Mouse (Mus musculus) NIH3T3 (cell line): ENCODE measurements around the gene Mpp4.

Source experiments
- DNase-seq: peaks from one replicate; pipeline ENCODE4 v3.0.0-alpha.2; 2012; ENCODE audit warnings: low read depth

The Mpp4 gene

GRCm38 (mm10) chr1:59167654-59168425 is 4.7 kb upstream of the Mpp4 start:
- DNase-seq: no peak

DNA sequence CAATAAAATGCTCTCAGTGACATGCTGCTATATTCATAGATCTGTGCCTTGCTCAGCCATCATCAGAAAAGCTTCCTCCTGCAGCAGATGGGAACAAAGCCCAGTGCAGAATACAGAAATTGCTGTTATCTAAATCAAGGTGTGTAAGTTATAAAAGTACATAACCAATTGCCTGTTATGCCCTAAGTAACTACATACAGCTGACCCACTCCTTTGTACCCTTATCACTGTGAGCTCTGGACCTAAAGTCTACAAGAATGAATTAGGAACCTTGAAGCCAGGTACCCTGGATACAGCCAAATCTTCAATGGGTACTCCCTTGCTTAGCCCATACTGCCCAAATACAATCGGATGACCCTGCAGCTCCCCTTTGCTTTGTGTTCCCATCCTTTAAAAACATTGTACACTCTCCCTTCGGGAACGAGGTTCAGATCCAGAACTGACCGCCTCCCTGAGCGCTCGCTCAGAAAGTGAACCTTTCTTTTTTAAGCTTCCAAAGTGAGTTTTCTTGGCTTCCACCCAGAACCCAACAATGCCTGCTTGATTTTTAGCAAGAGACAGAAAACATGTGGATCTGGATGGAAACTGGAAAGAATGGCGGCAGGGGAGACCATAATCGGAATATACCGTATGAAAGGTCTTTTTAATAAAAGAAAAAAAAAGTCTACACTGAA is 3.2 kb upstream of the Mpp4 start:
- DNase-seq: no peak

DNA sequence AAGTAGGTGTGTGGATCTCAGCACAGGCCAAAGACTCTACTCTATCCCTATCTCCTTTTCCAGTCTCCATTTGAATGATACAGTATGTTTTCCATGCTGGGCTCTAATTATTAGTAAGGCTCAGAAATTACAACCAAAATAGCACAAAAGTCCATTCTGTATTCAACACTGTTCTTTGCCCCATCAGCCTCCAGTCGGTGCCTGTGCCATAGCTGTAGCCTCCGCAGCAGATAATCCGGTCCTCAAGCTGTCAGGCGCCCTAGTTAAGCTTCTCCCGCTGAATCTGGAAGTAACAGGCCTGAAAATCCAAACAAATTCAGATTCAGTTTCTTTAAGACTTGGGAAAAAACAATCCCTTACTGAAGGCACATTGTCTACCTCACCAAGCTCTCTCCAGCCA is 729 bp upstream of the Mpp4 start:
- DNase-seq: no peak

DNA sequence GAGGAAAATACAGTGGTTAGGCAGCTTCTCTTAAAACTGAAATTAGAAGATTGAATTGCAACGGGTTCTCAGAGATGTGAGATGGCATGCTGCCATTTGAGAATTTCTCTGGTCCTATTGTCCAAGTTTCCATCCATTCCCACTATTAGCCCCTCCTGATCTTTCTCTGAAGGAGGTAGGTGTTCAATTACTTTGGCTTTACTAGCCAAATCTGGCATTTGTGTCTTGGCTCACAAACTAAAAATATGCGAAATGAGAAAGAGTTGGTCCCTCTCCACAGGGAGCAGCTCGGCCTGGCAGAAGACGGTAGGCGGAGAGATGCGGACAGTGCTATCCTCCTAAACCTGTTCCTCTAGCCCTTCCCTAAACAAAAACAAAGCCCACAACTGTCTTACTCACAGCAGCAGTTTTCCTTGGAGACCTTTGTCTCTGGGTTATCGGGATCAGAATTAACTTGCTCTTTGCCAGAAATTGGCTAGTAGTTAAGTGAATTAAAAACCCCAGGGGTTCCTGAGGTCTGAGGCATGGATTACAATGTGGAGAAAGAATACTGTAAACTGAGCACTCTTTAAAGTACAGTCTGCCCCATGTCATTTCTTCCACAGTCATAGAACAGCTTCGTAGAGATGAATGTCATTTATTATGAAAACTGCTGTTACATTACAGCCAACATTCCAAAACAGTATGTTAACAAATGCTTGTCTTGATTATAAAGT is 722 bp downstream of the Mpp4 start:
- peak; percentile 14 for DNase-seq

- DNase-seq: no peak
Observed at GRCm38 (mm10) chr1:59161396-59161795, 1.8 kb downstream of the Mpp4 start.

DNA sequence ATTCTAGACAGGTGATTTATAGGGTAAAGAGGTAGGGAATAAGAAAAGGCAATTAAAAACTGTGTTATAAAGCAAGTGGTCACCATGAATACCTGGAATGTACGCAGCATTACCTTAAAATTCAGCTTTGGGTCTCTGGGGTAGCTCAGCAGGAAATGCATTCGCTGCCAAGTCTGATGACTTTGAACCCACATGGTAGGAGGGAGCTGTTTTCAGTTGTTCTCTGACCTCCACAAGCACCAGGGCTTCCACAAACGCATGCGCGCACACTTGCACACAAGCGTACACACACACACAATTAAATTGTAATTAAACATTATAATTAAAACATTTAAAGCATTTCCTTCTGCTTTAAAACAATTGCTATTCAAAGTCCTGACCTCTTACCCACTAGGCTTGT is 2.3 kb downstream of the Mpp4 start:
- DNase-seq: no peak

DNA sequence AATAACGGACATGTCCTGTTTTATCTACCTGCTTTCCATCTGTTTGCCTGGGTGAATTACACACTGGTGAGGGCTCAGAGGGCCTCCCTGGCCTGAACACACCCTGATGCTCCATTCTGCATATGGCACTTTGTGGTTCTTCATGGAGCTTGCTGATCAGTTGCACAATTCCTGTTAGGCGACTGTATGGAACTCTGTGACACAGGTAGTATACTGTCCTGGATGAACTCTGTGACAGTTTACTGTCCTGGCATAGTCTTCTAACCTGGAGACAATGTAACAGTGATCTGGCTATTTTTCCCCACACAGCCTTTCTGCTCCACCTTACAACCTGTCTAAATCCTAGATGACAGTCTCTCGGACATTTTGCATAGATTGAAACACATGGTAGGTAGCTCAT is 4.1 kb downstream of the Mpp4 start:
- no peak for DNase-seq

DNA sequence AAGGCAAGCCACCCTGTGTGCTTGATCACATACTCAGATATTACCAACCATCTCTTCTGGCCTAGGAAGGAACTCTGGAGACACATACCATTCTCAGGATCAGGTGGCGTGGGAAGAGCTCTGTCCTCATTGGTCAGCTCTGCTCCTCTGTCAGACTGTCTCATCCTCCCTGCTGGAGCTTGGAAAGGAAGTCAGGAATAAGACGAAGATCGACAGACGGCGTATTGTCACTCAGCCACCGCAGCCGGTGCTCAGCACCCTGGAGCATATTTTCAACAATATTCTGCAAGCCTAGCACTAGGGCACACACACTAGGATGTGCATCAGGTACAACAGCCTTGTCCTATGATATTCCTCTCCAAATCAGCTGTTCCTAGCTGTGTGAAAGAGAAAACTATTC is 4.7 kb downstream of the Mpp4 start:
- DNase-seq: no peak

- DNase-seq: no peak
Observed at GRCm38 (mm10) chr1:59157846-59158245, 5.3 kb downstream of the Mpp4 start.

- DNase-seq: no peak
Observed at GRCm38 (mm10) chr1:59152346-59152745, 10.8 kb downstream of the Mpp4 start.

DNA sequence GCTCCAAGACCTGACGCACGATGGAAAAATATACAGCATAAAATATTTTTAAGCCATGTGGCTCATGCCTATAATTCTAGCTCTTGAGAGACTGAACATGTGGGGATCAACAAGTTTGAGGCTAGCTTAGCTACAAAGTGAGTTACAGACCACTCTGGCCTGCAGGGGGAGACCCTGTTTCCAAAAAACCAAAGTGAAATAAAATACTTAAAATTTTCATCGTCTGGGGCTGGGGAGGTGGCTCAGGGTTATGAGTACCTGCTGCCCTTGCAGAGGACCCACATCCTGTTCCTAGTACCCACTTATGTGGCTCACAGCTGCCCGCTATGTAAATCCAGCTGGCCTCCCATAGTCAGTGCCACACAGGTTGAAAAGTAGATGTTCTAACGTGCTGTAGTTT is 12.6 kb downstream of the Mpp4 start:
- DNase-seq: no peak

GRCm38 (mm10) chr1:59144543-59144942 is 18.6 kb downstream of the Mpp4 start:
- peak; percentile 48 for DNase-seq

DNA sequence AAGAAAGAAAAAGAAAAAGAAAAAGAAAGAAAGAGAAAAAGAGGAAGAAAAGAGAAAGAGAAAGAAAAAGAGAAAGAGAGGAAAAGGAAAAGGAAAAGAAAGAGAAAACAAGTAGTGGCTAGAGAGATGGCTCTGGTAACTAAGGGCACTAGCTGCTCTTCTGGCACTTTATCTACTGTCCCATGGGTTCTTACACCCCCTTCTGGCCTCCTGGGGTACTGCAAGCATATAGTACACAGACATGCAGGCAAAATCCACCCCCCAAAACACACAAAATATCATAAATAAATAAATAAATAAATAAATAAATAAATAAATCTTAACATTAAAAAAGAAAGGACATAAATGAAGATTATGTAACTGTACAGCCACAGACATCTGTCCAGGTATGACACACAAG is 20.4 kb downstream of the Mpp4 start:
- peak; percentile 83 for DNase-seq

DNA sequence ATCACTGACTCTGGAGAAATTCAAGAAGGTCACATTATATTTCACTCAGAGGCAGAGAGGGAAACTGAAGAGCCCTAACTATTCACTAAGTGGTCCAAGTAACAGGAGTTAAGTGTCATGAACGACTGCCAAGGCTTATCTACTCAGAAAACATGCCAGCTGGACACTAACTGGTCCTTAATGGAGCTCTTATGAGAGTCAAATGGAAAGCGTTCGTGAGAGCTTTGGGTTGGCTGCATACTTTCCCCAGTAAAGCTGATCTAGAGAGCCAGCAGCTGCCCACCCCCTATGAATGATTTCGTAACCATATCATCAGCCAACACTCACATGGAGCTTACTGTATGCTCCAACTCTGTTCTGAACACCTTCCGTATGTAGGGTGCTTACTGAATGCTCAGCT is 28.8 kb downstream of the Mpp4 start:
- DNase-seq: peak; percentile 28

GRCm38 (mm10) chr1:59128879-59129278 is 34.3 kb downstream of the Mpp4 start:
- no peak for DNase-seq

DNA sequence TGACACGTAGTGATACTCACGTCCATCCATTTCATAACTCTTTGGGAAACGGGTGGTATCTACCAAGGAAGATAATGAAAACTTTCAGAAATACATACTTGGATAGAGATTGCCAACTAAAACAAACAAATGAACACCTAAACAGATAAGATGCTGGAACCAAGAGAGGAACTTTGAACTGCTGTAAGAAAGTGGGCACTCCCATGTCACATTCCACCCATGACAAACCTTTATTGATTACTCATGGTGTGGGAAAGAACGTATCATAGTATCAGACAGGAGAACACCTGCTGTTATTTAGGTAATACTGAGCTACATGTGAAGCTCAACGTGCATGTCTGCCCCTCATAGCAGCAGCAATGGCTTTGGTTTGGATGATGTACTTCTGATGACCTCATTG is 37.6 kb downstream of the Mpp4 start:
- DNase-seq: no peak

DNA sequence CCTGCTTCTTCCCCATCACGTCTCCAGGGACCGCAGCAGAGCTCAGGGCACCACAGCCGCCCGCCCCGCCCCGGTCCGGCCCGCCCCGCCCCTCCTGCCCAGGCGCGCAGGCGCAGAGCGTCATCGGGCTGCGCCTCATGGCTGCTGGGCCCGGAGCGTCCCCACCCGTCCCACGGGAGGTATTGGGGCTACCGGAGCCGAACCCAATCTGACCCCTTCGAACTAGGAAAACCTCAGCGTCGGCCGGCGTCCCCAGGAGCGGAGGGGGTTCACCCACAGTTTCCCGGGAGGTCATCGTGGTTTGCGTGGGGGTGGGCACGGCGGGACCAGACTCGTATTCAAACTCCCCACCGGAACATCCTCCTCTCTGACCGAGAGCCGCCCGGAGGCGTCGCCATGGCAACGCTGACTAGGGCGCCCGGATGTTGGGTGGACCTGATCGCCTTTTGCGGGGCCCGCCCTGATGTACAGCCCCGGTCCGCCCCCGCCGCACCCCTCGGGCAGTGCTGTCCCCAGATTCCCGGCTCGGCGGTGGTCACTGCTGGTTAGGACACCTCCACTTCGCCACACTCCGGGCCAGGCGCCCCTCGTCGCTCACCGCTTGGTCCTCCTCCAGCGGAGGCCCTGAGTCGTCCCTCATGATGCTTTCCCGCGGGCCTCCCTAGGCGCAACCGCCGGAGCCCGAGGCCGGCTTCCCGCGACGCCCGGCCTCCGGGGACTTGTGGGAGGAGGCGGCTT is 43.3 kb downstream of the Mpp4 start, which contains the start of gene Tmem237:
Gene Tmem237 (minus strand): TSS at position 689 of the 738 bp plus-strand sequence.
- DNase-seq: peak; percentile 93

GRCm38 (mm10) chr1:59110524-59110923 is 52.7 kb downstream of the Mpp4 start:
- no peak for DNase-seq

- no peak for DNase-seq
Observed at GRCm38 (mm10) chr1:59102071-59102470, 61.1 kb downstream of the Mpp4 start.

GRCm38 (mm10) chr1:59101020-59101419 is 62.2 kb downstream of the Mpp4 start:
- DNase-seq: no peak

- no peak for DNase-seq
Observed at GRCm38 (mm10) chr1:59094705-59095104, 68.5 kb downstream of the Mpp4 start, which contains the start of gene C2cd6. Gene C2cd6, minus strand, starts transcription at chr1:59094900.
